Mouse (Mus musculus): Measurements from ENCODE around the gene Slc52a3. TPM values are rescaled to one million over a fixed set of nuclear protein-coding genes. Genes with fewer than 3 reads are reported as not detected.

Slc52a3 gene
- polyA plus RNA-seq, 1 experiment from 2014 or later, result 0.80 TPM

DNA sequence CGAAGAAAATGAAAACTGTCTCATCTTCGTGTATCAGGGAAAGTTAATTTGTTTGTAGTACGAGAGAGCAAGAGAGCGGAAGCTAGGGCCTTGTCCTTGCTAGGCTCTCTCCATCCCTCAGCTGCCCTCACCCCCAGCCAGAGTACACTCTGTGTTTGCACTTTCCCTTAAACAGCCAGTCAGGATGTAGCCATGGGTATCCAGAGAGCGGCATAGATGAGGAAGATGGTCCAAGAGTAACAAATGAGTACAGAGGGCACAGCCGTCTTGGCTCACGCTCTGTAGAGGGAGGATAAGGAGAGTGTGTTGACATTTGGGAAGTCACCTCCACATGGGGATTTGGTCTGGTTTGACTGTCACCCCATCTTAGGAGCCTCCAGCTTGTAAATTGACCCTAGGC, 14.3 kb downstream of the Slc52a3 start:
- WGBS (ENCODE audit: insufficient replicate concordance), result 74% methylated on average over 7 of the region's 7 CpGs
- ATAC-seq (replicated peaks; ENCODE audit: insufficient number of reproducible peaks, low FRiP score, low TSS enrichment), result no peak

DNA sequence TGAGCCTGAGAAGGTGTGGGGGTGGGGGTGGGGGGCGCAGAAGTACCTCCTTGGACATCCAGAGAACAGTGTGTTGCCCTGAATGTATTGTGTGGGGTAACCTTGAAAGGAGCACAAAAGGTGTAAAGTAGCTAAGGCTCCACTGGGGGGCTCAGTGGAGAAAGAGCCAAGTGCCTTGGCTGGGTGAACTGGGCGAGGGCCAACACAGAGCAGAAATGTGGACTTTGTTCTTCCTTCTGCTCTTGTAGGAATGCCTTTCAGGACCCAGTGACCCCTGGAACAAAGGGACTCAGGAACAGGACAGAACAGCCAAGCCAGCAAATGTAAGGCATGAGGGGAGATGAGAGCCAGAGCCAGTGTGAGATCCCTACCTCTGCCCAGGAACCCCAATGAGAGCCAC, 15.4 kb downstream of the Slc52a3 start:
- Histone ChIP-seq H3K27me3 (ENCODE audit: control insufficient read depth, insufficient read depth, low read length) (peaks cover 7% of the 10 kb centered on the region; the same call in 1 of the 2 replicates), H3K9me3 (replicated peaks; ENCODE audit: control insufficient read depth, low read length) (no peaks in the 10 kb centered on the region), H3K27ac (ENCODE audit: low read depth, low read length) (no peak overlapping the region), H3K4me1 (ENCODE audit: control insufficient read depth, insufficient read depth, low read length) (no peaks in the 10 kb centered on the region), H3K4me2 (no peak overlapping the region), H3K4me3 (ENCODE audit: low read depth, low read length) (no peak overlapping the region), H3K36me3 (ENCODE audit: control insufficient read depth, insufficient read depth, low read length) (no peaks in the 10 kb centered on the region), H3K9ac (ENCODE audit: low read depth, low read length) (no peak overlapping the region)
- ATAC-seq (replicated peaks; ENCODE audit: insufficient number of reproducible peaks, low FRiP score, low TSS enrichment), result no peak
- 25% methylated on average over 2 of the region's 2 CpGs for WGBS (ENCODE audit: insufficient replicate concordance)

More for the DNA sequence above, 14.3 kb downstream of the Slc52a3 start:
- H3K36me3 ChIP-seq (ENCODE audit: control insufficient read depth, insufficient read depth, low read length), result no peaks in the 10 kb centered on the region
- no peak overlapping the region for H3K4me3 ChIP-seq (ENCODE audit: low read depth, low read length)
- no peaks in the 10 kb centered on the region for H3K4me1 ChIP-seq (ENCODE audit: control insufficient read depth, insufficient read depth, low read length)
- H3K9ac ChIP-seq (ENCODE audit: low read depth, low read length), result no peak overlapping the region
- H3K27ac ChIP-seq (ENCODE audit: low read depth, low read length), result no peak overlapping the region
- peaks cover 7% of the 10 kb centered on the region; the same call in 1 of the 2 replicates for H3K27me3 ChIP-seq (ENCODE audit: control insufficient read depth, insufficient read depth, low read length)
- no peak overlapping the region for H3K4me2 ChIP-seq
- H3K9me3 ChIP-seq (replicated peaks; ENCODE audit: control insufficient read depth, low read length), result no peaks in the 10 kb centered on the region

DNA sequence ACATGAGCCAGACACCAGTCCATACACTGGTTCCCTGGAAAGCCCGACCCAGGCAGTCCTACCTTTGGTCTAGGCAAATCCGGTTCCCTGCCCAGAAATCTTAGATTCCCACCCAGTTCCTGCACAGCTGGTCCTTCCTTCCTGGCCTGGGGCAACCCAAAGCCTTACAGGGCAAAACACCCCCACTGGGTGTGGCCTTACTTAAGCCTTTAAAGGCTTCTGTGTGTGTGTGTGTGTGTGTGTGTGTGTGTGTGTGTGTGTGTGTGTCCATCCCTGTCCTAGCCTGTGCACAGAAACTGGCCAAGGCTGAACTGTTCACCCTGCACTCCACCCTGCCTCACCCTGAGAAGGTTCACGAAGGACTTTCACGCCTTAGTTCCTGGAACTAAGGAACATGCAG, 15.9 kb downstream of the Slc52a3 start:
- peaks cover 7% of the 10 kb centered on the region; the same call in 1 of the 2 replicates for H3K27me3 ChIP-seq (ENCODE audit: control insufficient read depth, insufficient read depth, low read length)
- H3K9me3 ChIP-seq (replicated peaks; ENCODE audit: control insufficient read depth, low read length), result no peaks in the 10 kb centered on the region
- no peak; the same call in 1 of the 2 replicates for ATAC-seq (replicated peaks; ENCODE audit: insufficient number of reproducible peaks, low FRiP score, low TSS enrichment)
- H3K4me2 ChIP-seq, result no peak overlapping the region
- no peaks in the 10 kb centered on the region for H3K4me1 ChIP-seq (ENCODE audit: control insufficient read depth, insufficient read depth, low read length)
- H3K9ac ChIP-seq (ENCODE audit: low read depth, low read length), result no peak overlapping the region
- H3K4me3 ChIP-seq (ENCODE audit: low read depth, low read length), result no peak overlapping the region
- H3K27ac ChIP-seq (ENCODE audit: low read depth, low read length), result no peak overlapping the region
- 76% methylated on average over 4 of the region's 4 CpGs for WGBS (ENCODE audit: insufficient replicate concordance)
- no peaks in the 10 kb centered on the region for H3K36me3 ChIP-seq (ENCODE audit: control insufficient read depth, insufficient read depth, low read length)

DNA sequence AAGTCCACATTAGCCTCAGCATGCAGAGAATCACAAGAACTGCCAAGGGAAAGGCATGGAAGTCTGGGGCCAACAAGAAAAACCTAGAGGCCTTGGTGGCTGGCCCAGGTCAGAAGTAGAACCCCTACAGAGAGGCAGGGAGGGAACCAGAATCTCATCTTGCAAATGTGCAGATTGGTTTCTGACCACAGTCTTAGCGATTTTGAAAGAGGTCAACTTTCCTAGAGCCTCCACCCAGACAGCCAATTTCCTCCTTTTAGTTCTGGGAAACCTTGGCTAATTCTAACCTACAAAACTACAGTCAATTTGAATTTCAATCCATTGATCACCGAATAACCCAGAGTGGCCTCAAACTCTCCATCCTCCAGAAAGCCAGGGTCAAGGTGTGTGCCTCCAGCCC, 16.4 kb downstream of the Slc52a3 start:
- Histone ChIP-seq H3K4me2 (no peak overlapping the region), H3K4me3 (ENCODE audit: low read depth, low read length) (no peak overlapping the region), H3K27ac (ENCODE audit: low read depth, low read length) (no peak overlapping the region), H3K9ac (ENCODE audit: low read depth, low read length) (no peak overlapping the region), H3K9me3 (replicated peaks; ENCODE audit: control insufficient read depth, low read length) (no peaks in the 10 kb centered on the region), H3K27me3 (ENCODE audit: control insufficient read depth, insufficient read depth, low read length) (peaks cover 2% of the 10 kb centered on the region; the same call in 1 of the 2 replicates), H3K4me1 (ENCODE audit: control insufficient read depth, insufficient read depth, low read length) (no peaks in the 10 kb centered on the region), H3K36me3 (ENCODE audit: control insufficient read depth, insufficient read depth, low read length) (no peaks in the 10 kb centered on the region)
- 61% methylated on average over 2 of the region's 2 CpGs for WGBS (ENCODE audit: insufficient replicate concordance)
- no peak for ATAC-seq (replicated peaks; ENCODE audit: insufficient number of reproducible peaks, low FRiP score, low TSS enrichment)

DNA sequence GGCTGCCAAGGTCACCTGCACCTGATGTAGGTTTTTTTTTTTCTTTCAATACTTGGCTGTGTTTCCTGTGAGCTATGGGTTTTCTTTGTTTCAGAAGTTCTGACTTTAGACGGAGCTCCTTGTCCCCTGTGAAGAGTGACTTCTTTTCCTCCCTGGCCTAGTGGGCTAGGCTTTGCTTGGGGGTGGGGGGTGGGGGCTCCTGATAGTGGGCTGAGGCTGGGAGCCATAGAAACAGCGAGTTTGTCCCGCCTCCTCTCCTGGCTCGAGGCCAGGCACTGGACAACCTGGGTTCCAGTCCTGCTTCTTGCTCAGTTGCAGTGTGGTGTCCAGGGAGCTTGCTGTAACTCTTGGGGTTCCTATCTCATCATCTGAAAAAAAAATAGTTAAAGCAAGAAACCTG, 19.7 kb downstream of the Slc52a3 start:
- 28% methylated on average over 4 of the region's 4 CpGs for WGBS (ENCODE audit: insufficient replicate concordance)

DNA sequence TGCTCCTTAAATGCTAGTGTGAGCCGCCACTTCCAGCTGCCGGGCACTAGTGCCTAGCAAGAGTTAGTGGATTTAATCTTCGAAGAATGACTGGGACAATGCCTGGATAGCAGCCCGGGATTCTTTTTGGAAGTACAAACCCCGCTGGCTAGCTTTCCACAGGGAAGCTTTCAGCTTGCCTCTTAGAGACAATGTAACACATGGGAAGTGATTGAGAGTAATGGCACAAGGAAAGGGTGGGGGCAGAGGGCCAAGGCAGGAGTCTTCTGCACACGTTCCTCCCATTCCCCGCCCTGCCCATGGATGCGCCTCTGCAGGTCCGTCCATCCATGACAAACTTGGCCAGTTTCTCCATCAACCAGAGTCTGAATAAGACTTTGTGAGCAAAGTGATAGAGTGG, 20.4 kb downstream of the Slc52a3 start:
- Histone ChIP-seq H3K4me3 (ENCODE audit: low read depth, low read length) (no peak overlapping the region), H3K9ac (ENCODE audit: low read depth, low read length) (no peak overlapping the region), H3K36me3 (ENCODE audit: control insufficient read depth, insufficient read depth, low read length) (no peaks in the 10 kb centered on the region), H3K27me3 (ENCODE audit: control insufficient read depth, insufficient read depth, low read length) (no peaks in the 10 kb centered on the region), H3K4me1 (ENCODE audit: control insufficient read depth, insufficient read depth, low read length) (no peaks in the 10 kb centered on the region), H3K4me2 (no peak overlapping the region), H3K27ac (ENCODE audit: low read depth, low read length) (no peak overlapping the region), H3K9me3 (replicated peaks; ENCODE audit: control insufficient read depth, low read length) (no peaks in the 10 kb centered on the region)
- no peak for ATAC-seq (replicated peaks; ENCODE audit: insufficient number of reproducible peaks, low FRiP score, low TSS enrichment)
- 79% methylated on average over 9 of the region's 9 CpGs for WGBS (ENCODE audit: insufficient replicate concordance)

More for the DNA sequence above, 19.7 kb downstream of the Slc52a3 start:
- H3K36me3 ChIP-seq (ENCODE audit: control insufficient read depth, insufficient read depth, low read length), result no peaks in the 10 kb centered on the region
- no peak overlapping the region for H3K9ac ChIP-seq (ENCODE audit: low read depth, low read length)
- no peak overlapping the region for H3K4me3 ChIP-seq (ENCODE audit: low read depth, low read length)
- no peaks in the 10 kb centered on the region for H3K4me1 ChIP-seq (ENCODE audit: control insufficient read depth, insufficient read depth, low read length)
- H3K4me2 ChIP-seq, result no peak overlapping the region
- H3K27ac ChIP-seq (ENCODE audit: low read depth, low read length), result no peak overlapping the region
- no peaks in the 10 kb centered on the region for H3K27me3 ChIP-seq (ENCODE audit: control insufficient read depth, insufficient read depth, low read length)
- no peak for ATAC-seq (replicated peaks; ENCODE audit: insufficient number of reproducible peaks, low FRiP score, low TSS enrichment)
- no peaks in the 10 kb centered on the region for H3K9me3 ChIP-seq (replicated peaks; ENCODE audit: control insufficient read depth, low read length)

DNA sequence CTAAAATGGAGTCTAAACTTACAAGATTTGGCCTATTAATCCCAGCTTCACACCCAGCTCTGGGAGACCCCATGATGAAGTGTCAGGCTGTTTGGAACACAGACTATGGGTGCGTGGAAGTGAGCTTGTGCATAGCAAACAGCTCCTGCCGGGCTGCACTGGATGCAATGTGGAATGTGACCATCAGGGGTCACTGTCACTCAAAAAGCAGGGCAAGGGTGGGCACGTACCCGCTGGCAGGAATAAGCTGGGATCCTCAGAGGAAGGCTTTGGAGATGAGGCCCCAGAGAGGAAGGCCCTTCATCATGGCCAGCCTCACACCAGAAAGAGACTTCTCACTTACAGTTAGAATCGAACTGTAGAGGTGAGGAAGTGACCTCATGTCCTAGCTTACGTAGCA, 23.9 kb downstream of the Slc52a3 start:
- H3K36me3 ChIP-seq (ENCODE audit: control insufficient read depth, insufficient read depth, low read length), result no peaks in the 10 kb centered on the region
- no peak overlapping the region for H3K4me2 ChIP-seq
- WGBS (ENCODE audit: insufficient replicate concordance), result 21% methylated on average over 6 of the region's 6 CpGs
- ATAC-seq (replicated peaks; ENCODE audit: insufficient number of reproducible peaks, low FRiP score, low TSS enrichment), result no peak; the same call in 1 of the 2 replicates
- no peaks in the 10 kb centered on the region; the same call in 1 of the 2 replicates for H3K4me1 ChIP-seq (ENCODE audit: control insufficient read depth, insufficient read depth, low read length)
- H3K4me3 ChIP-seq (ENCODE audit: low read depth, low read length), result no peak overlapping the region
- no peaks in the 10 kb centered on the region for H3K9me3 ChIP-seq (replicated peaks; ENCODE audit: control insufficient read depth, low read length)
- peaks cover 4% of the 10 kb centered on the region; the same call in 1 of the 2 replicates for H3K27me3 ChIP-seq (ENCODE audit: control insufficient read depth, insufficient read depth, low read length)
- no peak overlapping the region for H3K9ac ChIP-seq (ENCODE audit: low read depth, low read length)
- no peak overlapping the region for H3K27ac ChIP-seq (ENCODE audit: low read depth, low read length)

DNA sequence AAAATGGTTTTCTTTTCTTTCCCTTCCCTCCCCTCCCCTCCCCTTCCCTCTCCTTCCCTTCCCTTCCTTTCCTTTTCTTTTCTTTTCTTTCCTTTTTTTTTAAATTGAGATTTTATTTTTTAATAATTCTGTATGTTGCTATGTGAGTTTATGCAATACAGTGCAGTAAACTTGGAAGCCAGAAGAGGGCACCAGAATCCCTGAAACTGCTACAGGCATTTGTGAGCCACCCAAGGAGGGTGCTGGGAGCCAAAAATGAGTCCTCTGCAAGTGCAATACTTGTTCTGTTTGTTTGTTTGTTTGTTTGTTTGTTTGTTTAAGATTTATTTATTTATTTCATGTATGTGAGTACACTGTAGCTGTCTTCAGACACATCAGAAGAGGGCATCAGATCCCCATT, 25.7 kb downstream of the Slc52a3 start:
- Histone ChIP-seq H3K27me3 (ENCODE audit: control insufficient read depth, insufficient read depth, low read length) (peaks cover 13% of the 10 kb centered on the region), H3K36me3 (ENCODE audit: control insufficient read depth, insufficient read depth, low read length) (no peaks in the 10 kb centered on the region), H3K9me3 (replicated peaks; ENCODE audit: control insufficient read depth, low read length) (no peaks in the 10 kb centered on the region), H3K4me3 (ENCODE audit: low read depth, low read length) (no peak overlapping the region), H3K4me1 (ENCODE audit: control insufficient read depth, insufficient read depth, low read length) (no peaks in the 10 kb centered on the region; the same call in 1 of the 2 replicates), H3K27ac (ENCODE audit: low read depth, low read length) (no peak overlapping the region), H3K4me2 (no peak overlapping the region), H3K9ac (ENCODE audit: low read depth, low read length) (no peak overlapping the region)
- ATAC-seq (replicated peaks; ENCODE audit: insufficient number of reproducible peaks, low FRiP score, low TSS enrichment), result no peak

DNA sequence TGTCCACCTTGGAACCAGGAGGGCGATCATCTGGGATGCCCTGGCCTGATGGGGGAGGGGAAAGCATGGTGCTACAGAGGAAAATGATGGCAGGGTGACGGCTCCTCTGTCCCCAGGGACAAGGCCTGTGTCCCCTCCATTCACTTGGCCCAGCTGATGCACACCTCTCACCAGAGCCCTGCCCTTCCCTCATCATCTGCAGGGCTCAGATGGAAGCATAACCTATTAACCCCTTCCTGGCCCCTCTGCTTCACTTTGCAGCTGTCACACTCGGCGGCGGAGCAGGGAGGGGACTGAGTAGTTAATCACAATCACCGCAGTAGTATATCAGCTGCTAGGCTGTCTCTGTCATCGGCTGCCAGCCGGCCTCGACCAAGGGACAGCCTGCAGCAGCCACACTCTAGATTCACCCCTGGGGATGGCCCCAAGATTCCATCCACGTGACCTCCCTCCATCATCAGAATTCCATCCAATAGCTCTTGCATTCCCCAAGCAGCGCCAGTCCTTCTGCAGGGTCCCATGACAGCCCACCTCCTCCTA, 28.6 kb downstream of the Slc52a3 start:
- H3K9me3 ChIP-seq (replicated peaks; ENCODE audit: control insufficient read depth, low read length), result no peaks in the 10 kb centered on the region
- H3K27me3 ChIP-seq (ENCODE audit: control insufficient read depth, insufficient read depth, low read length), result peaks cover 37% of the 10 kb centered on the region
- 38% methylated on average over 11 of the region's 11 CpGs for WGBS (ENCODE audit: insufficient replicate concordance)

More for the DNA sequence above, 28.6 kb downstream of the Slc52a3 start:
- Histone ChIP-seq H3K4me2 (no peak overlapping the region), H3K9ac (ENCODE audit: low read depth, low read length) (no peak overlapping the region; the same call in 1 of the 2 replicates), H3K4me3 (ENCODE audit: low read depth, low read length) (no peak overlapping the region), H3K4me1 (ENCODE audit: control insufficient read depth, insufficient read depth, low read length) (peaks cover 3% of the 10 kb centered on the region; the same call in 1 of the 2 replicates), H3K27ac (ENCODE audit: low read depth, low read length) (no peak overlapping the region), H3K36me3 (ENCODE audit: control insufficient read depth, insufficient read depth, low read length) (no peaks in the 10 kb centered on the region)
- ATAC-seq (replicated peaks; ENCODE audit: insufficient number of reproducible peaks, low FRiP score, low TSS enrichment), result no peak

All from heart, embryonic 11.5 days (tissue).